In the genomic region with DNA sequence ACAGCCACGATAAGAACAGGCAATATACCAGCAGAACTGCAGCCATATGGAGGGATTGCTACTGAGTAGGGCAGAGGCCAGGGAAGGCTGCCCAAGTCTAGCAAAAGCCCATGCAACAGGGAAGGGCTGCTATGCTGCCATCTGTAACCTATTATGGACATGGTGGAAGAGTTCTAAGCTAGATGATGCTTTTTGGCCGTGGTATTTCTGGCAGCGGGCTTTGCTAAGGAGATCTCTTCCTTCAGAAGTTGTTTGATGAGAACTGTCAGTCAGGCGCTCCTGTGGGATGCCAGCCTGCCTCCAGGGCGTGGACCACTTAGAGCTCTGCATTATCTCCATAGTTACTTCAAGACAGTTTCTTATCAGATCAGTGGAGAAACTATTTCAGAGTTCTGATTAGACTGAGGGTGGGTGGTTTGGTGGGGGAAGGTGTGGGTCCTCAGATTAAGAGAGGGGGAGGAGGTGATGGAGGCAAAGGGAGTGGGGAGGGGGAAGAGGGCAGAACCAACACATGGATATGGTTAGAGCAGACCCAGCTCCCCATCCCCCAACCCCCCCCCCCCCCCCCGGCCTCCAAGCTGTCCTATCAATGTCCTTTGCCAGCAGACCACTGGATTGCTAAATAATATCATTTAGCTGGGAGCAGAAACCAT, we compare ENCODE assay signal across 11 mouse cellular contexts. TPM values are rescaled to one million over a fixed set of nuclear protein-coding genes. Genes with fewer than 3 reads are reported as not detected.
DNase-seq lines count a peak whose midpoint lies in the region; ATAC-seq lines count a peak whose summit lies in the region.
"Had no signal": no experiment of that assay in that cellular context is flagged by ENCODE, and none has a peak within 500 bp of the region (broad histone marks: within the 10 kb centered on the region; RNA-seq: fewer than 3 reads in every experiment).

No protein-coding gene starts in this region.

- H3K4me1 ChIP-seq in heart, embryonic 13.5 days, result peaks cover 62% of the 10 kb centered on the region
- peaks cover 49% of the 10 kb centered on the region for H3K4me1 ChIP-seq in midbrain, embryonic 11.5 days (ENCODE audit: control insufficient read depth, insufficient read depth, low read length)

- H3K4me3 ChIP-seq in heart, embryonic 13.5 days, result no peak overlapping the region
- H3K4me3 ChIP-seq in midbrain, embryonic 11.5 days (ENCODE audit: low read depth, low read length), result no peak overlapping the region

- H3K27me3 ChIP-seq in heart, embryonic 13.5 days (replicated peaks), result no peaks in the 10 kb centered on the region
- no peaks in the 10 kb centered on the region for H3K27me3 ChIP-seq in midbrain, embryonic 11.5 days (ENCODE audit: control insufficient read depth, insufficient read depth, low read length)

- no peaks in the 10 kb centered on the region for H3K9me3 ChIP-seq in heart, embryonic 13.5 days
- H3K9me3 ChIP-seq in midbrain, embryonic 11.5 days (ENCODE audit: control insufficient read depth, low read length), result no peaks in the 10 kb centered on the region

- WGBS in heart, embryonic 13.5 days, result 30% methylated on average over 5 of the region's 6 CpGs
- WGBS in midbrain, embryonic 11.5 days, result 43% methylated on average over 6 of the region's 6 CpGs

- 0 out of 2 replicates have a peak overlapping the region, but pooled peaks have one; percentile 4 for H3K9ac ChIP-seq in heart, embryonic 13.5 days
- H3K9ac ChIP-seq in midbrain, embryonic 11.5 days (ENCODE audit: low read length), result no peak overlapping the region

- ATAC-seq in heart, embryonic 13.5 days (ENCODE audit: extremely low read depth, insufficient number of reproducible peaks, low FRiP score, low TSS enrichment), result no peak
- ATAC-seq in midbrain, embryonic 11.5 days (ENCODE audit: low FRiP score), result 0 out of 2 replicates have a peak, but pooled peaks have one; percentile 6
- no peak for ATAC-seq in monocyte, adult 5-6 weeks (replicated peaks; ENCODE audit: insufficient number of reproducible peaks, low FRiP score, low TSS enrichment, poor library complexity, severe bottlenecking)

- no peak for DNase-seq in heart, postnatal 36 days
- peak; percentile 57 to 69 for DNase-seq in cerebellum, postnatal 25 days
- DNase-seq in forelimb bud, embryonic 11.5 days (ENCODE audit: low read depth, low spot score), result peak; percentile 63
- no peak for DNase-seq in midbrain, embryonic 11.5 days (ENCODE audit: low spot score, missing footprints)
- no peak for DNase-seq in thymus, postnatal 4 days
- DNase-seq in frontal cortex, postnatal 36 days (ENCODE audit: low spot score in 2 of 2), result no peak
- DNase-seq: heart, postnatal 10 days; kidney, postnatal 25 days; right cerebral cortex, adult 18-20 months had no signal

- peaks cover 14% of the 10 kb centered on the region for H3K36me3 ChIP-seq in heart, embryonic 13.5 days
- H3K36me3 ChIP-seq in midbrain, embryonic 11.5 days (ENCODE audit: control insufficient read depth, insufficient read depth, low read length), result peaks cover 6% of the 10 kb centered on the region; the same call in 1 of the 2 replicates

- no peak overlapping the region for H3K27ac ChIP-seq in heart, embryonic 13.5 days (replicated peaks)
- no peak overlapping the region for H3K27ac ChIP-seq in midbrain, embryonic 11.5 days (ENCODE audit: low read depth, low read length)

- intact Hi-C loops in heart, postnatal 36 days (cut with DNase I), result no loop called here

- H3K4me2 ChIP-seq in heart, embryonic 13.5 days, result no peak overlapping the region
- H3K4me2 ChIP-seq in midbrain, embryonic 11.5 days, result no peak overlapping the region

RNA-seq across cellular contexts. Expression of a gene that starts 8.8 kb away (rescaled TPM):
- 21.6 and 21.7 TPM in 2 replicates for polyA plus RNA-seq in heart, embryonic 13.5 days (2015; fragmentation: Nextera tagmentation; extraction: Ambion mirVana)
- total RNA-seq in heart, postnatal 36 days (2021), result 10 to 100 TPM; 17.1 to 23.6 TPM
- polyA plus RNA-seq in midbrain, embryonic 11.5 days (2014; fragmentation: Nextera tagmentation; extraction: Ambion mirVana), result 77.6 and 81.8 TPM in 2 replicates
- 2.0 to 6.0 TPM (median 2.3 TPM) in 3 replicates for total RNA-seq in monocyte, adult 5-6 weeks (2017)

RNA-seq across cellular contexts. Expression of a gene that starts 36.5 kb away (rescaled TPM):
- 30.2 and 30.7 TPM in 2 replicates for polyA plus RNA-seq in heart, embryonic 13.5 days (2015; fragmentation: Nextera tagmentation; extraction: Ambion mirVana)
- 10 to 100 TPM; 11.6 to 12.8 TPM for total RNA-seq in heart, postnatal 36 days (2021)
- polyA plus RNA-seq in midbrain, embryonic 11.5 days (2014; fragmentation: Nextera tagmentation; extraction: Ambion mirVana), result 258 TPM in 2 replicates
- total RNA-seq in monocyte, adult 5-6 weeks (2017), result 0.48 TPM in 1 of 3 replicates, not detected in the others

Comparison
In these comparisons a context has a peak if more than half of its experiments do, and no peak if none do; other contexts are left out.
1. DNase-seq: peak in cerebellum, postnatal 25 days (2 of 2) and forelimb bud, embryonic 11.5 days (single experiment); none in heart, postnatal 36 days (0 of 2), midbrain, embryonic 11.5 days (single experiment), thymus, postnatal 4 days (single experiment) and frontal cortex, postnatal 36 days (0 of 2).